Mouse (Mus musculus): ENCODE measurements around the gene Hoxa6. TPM values are rescaled to one million over a fixed set of nuclear protein-coding genes. Genes with fewer than 3 reads are reported as not detected.

The Hoxa6 gene
- total RNA-seq, 2 experiments from 2014 or later: 4.8 to 8.6 TPM

GRCm38 (mm10) chr6:52215070-52215469, 6.5 kb upstream of the Hoxa6 start:
- DNase-seq: no peak

- no peak for DNase-seq
These were observed 5.7 kb upstream of the Hoxa6 start for GRCm38 (mm10) chr6:52214271-52214670.

- DNase-seq: peak; percentile 85
These were observed 4.8 kb upstream of the Hoxa6 start, which contains the start of the genes Hoxa3 and Gm28308 for GRCm38 (mm10) chr6:52213119-52213986. Gene Hoxa3, minus strand, starts transcription at chr6:52213336. Gene Gm28308, minus strand, starts transcription at chr6:52213339.

GRCm38 (mm10) chr6:52212556-52213118, 4.1 kb upstream of the Hoxa6 start:
- peak; percentile 82 for DNase-seq

GRCm38 (mm10) chr6:52211961-52212360, 3.4 kb upstream of the Hoxa6 start:
- DNase-seq: peak; percentile 36

GRCm38 (mm10) chr6:52211170-52211935, 2.8 kb upstream of the Hoxa6 start:
- DNase-seq: peak; percentile 92

GRCm38 (mm10) chr6:52209685-52210046, 1.1 kb upstream of the Hoxa6 start:
- peak; percentile 38 for DNase-seq

- DNase-seq: no peak
These were observed 554 bp upstream of the Hoxa6 start for GRCm38 (mm10) chr6:52208868-52209684.

- DNase-seq: no peak
These were observed 892 bp downstream of the Hoxa6 start for GRCm38 (mm10) chr6:52207684-52207976.

GRCm38 (mm10) chr6:52206882-52207683, 1.4 kb downstream of the Hoxa6 start:
- no peak for DNase-seq

- DNase-seq: peak; percentile 33
These were observed 2.6 kb downstream of the Hoxa6 start for GRCm38 (mm10) chr6:52205638-52206621.

- DNase-seq: peak; percentile 39
These were observed 3.3 kb downstream of the Hoxa6 start for GRCm38 (mm10) chr6:52205221-52205620.

- DNase-seq: peak; percentile 95
These were observed 4.3 kb downstream of the Hoxa6 start, which contains the start of gene Hoxa5 for GRCm38 (mm10) chr6:52204050-52204752. Gene Hoxa5, minus strand, starts transcription at chr6:52204587.

GRCm38 (mm10) chr6:52203371-52204049, 5.0 kb downstream of the Hoxa6 start:
- peak; percentile 60 for DNase-seq

- peak; percentile 47 for DNase-seq
These were observed 5.5 kb downstream of the Hoxa6 start for GRCm38 (mm10) chr6:52203121-52203370.

GRCm38 (mm10) chr6:52202362-52203120, 6.0 kb downstream of the Hoxa6 start:
- DNase-seq: peak; percentile 32

- DNase-seq: no peak
These were observed 7.3 kb downstream of the Hoxa6 start for GRCm38 (mm10) chr6:52201269-52201668.

GRCm38 (mm10) chr6:52200751-52201250, 7.7 kb downstream of the Hoxa6 start:
- no peak for DNase-seq
